Mouse (Mus musculus) small intestine, adult 2 months (tissue): ENCODE results near the gene Gpkow. TPM values are rescaled to one million over a fixed set of nuclear protein-coding genes. Genes with fewer than 3 reads are reported as not detected.

Source experiments
- H3K27ac ChIP-seq: fragments of 200-500 bp; 2 replicates; pipeline ENCODE4 v1.5.1; 2012; ENCODE audit warnings: low read depth, low read length, control low read depth, inconsistent platforms; ENCODE audit not compliant: insufficient read depth
- H3K27me3 ChIP-seq: fragments of 200-500 bp; 2 replicates; pipeline ENCODE4 v1.6.1; 2012; ENCODE audit warnings: mild to moderate bottlenecking, moderate library complexity, low read length, inconsistent platforms; ENCODE audit not compliant: control insufficient read depth, insufficient read depth
- H3K36me3 ChIP-seq: fragments of 200-500 bp; 2 replicates; pipeline ENCODE4 v1.6.1; 2012; ENCODE audit warnings: mild to moderate bottlenecking, low read length, control low read depth, inconsistent platforms; ENCODE audit not compliant: control insufficient read depth, insufficient read depth
- H3K4me1 ChIP-seq: fragments of 200-500 bp; 2 replicates; pipeline ENCODE4 v1.6.1; 2012; ENCODE audit warnings: low read length, inconsistent platforms, mixed read lengths; ENCODE audit not compliant: control insufficient read depth, insufficient read depth, insufficient read length
- H3K4me3 ChIP-seq: fragments of 200-500 bp; 2 replicates; pipeline ENCODE4 v1.5.1; 2012; ENCODE audit warnings: low read depth, mild to moderate bottlenecking, control low read depth, inconsistent platforms, low read length, moderate library complexity
- CTCF ChIP-seq: fragments of 200-500 bp; IDR thresholded peaks from 2 replicates; pipeline ENCODE4 v1.5.1; 2012; ENCODE audit warnings: low read depth, mild to moderate bottlenecking, control low read depth, inconsistent platforms, low read length, moderate library complexity, mixed read lengths; ENCODE audit not compliant: insufficient replicate concordance, insufficient read length; ENCODE audit errors: extremely low read depth
- POLR2A ChIP-seq: fragments of 200-500 bp; IDR thresholded peaks from 2 replicates; pipeline ENCODE4 v1.6.1; 2012; ENCODE audit warnings: low read depth, mild to moderate bottlenecking, control low read depth, inconsistent platforms, low read length, moderate library complexity
- WGBS: fragments of 180-500 bp; shearing (Covaris S2); methylation state at CpG from one replicate; pipeline ENCODE4 v1.1.7; 2018; 5-methylcytosine and 5-hydroxymethylcytosine counted together
- polyA plus RNA-seq: library from polyadenylated mRNA; depleted of rRNA; stranded (reverse); fragments of >200 nt; gene quantifications from 2 replicates; pipeline ENCODE4 v1.2.3, GENCODE M21; 2012

Gene Gpkow
- polyA plus RNA-seq, 1 experiment: 3.6 TPM

GRCm38 (mm10) chrX:7728922-7729265, 32.0 kb downstream of the Gpkow start:
- 18% methylated on average over 4 of the region's 4 CpGs for WGBS
- Histone ChIP-seq H3K36me3 (peaks cover 7% of the 10 kb centered on the region), H3K4me1 (peaks cover 1% of the 10 kb centered on the region; the same call in 1 of the 2 replicates), H3K27ac (no peak overlapping the region), H3K4me3 (peak overlapping the region; percentile 79), H3K27me3 (no peaks in the 10 kb centered on the region)
- TF ChIP-seq CTCF (no peak), POLR2A (no peak)

- TF ChIP-seq CTCF (peak; percentile 48), POLR2A (no peak)
- 0 out of 2 replicates have a peak overlapping the region, but pooled peaks have one; percentile 33 for H3K4me3 ChIP-seq
- H3K27me3 ChIP-seq: no peaks in the 10 kb centered on the region
- H3K27ac ChIP-seq: no peak overlapping the region
- peaks cover 6% of the 10 kb centered on the region; the same call in 1 of the 2 replicates for H3K36me3 ChIP-seq
- 36% methylated on average over 25 of the region's 26 CpGs for WGBS
- peaks cover 8% of the 10 kb centered on the region for H3K4me1 ChIP-seq
These were observed 36.7 kb downstream of the Gpkow start for GRCm38 (mm10) chrX:7733571-7734156.

DNA sequence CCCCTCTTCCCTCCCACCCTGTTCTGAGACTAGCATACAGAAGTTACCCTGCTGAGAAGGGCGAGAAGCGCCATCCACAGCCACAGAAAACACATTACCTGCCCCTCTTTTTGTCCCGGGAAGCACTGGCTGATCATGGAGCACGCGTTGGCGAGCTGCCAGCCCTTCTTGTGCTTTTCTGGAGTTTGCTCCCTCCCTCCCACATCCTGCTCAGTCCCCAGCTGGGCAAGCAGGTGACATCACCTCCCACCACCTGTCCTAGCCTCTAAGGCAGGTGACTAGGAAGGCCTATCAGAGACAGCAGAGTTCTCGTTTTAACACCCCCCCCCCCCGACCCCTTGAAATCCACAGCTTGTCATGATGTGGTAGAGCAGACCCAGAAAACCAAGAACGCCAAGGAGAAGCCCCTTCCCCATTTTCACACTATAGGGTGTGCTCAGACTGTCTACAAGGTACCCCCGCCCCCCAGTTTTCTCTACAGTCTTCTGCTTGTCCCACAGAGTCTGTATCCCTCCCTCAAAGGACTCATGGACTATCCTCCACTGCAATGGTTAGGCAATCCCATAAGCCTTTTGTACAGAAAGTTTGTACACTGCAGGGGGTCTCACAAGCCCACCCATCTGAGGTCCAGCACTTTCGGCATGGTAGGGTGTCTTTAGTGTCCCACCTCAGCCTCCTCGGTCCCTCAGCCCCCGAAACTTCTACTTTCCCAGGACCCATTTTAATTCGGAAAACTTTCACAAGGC, 42.6 kb downstream of the Gpkow start:
- H3K36me3 ChIP-seq: 0 out of 2 replicates have a peak, but pooled peaks cover 3% of the 10 kb centered on the region
- H3K27ac ChIP-seq: peak overlapping the region; percentile 96
- TF ChIP-seq CTCF: no peak
- TF ChIP-seq POLR2A: no peak
- WGBS: 40% methylated on average over 14 of the region's 14 CpGs
- H3K4me3 ChIP-seq: peak overlapping the region; percentile 61
- H3K27me3 ChIP-seq: no peaks in the 10 kb centered on the region
- peaks cover 8% of the 10 kb centered on the region for H3K4me1 ChIP-seq

GRCm38 (mm10) chrX:7740082-7740819, 43.3 kb downstream of the Gpkow start:
- peak overlapping the region; percentile 96 for H3K27ac ChIP-seq
- no peaks in the 10 kb centered on the region for H3K27me3 ChIP-seq
- peak overlapping the region; percentile 61 for H3K4me3 ChIP-seq
- TF ChIP-seq POLR2A (no peak), CTCF (no peak)
- H3K36me3 ChIP-seq: 0 out of 2 replicates have a peak, but pooled peaks cover 1% of the 10 kb centered on the region
- WGBS: 25% methylated on average over 10 of the region's 10 CpGs
- peaks cover 8% of the 10 kb centered on the region for H3K4me1 ChIP-seq

DNA sequence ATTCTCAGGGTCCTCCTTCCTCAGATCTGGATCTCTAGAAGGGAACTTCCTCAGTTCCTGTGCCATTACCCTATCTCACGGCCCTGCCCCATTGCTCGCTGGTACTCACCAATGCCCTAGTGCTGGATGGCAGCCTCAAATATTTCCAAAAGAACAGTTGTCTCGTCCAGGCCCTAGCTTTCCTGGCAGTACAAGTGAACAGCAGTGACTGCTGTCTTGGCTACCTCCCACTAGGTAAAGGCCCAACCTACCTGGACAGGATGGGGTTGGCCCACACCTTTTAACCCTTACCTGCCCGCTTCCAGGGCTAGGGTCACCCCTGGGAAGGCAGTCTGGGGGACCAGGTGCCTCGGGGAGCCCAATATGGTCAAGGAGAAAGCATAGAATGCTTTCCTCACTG, 44.2 kb downstream of the Gpkow start:
- 0 out of 2 replicates have a peak, but pooled peaks cover 1% of the 10 kb centered on the region for H3K36me3 ChIP-seq
- H3K27me3 ChIP-seq: no peaks in the 10 kb centered on the region
- H3K27ac ChIP-seq: peak overlapping the region; percentile 96
- H3K4me1 ChIP-seq: peaks cover 8% of the 10 kb centered on the region
- WGBS: 47% methylated on average over 5 of the region's 5 CpGs
- TF ChIP-seq POLR2A (no peak), CTCF (no peak)
- H3K4me3 ChIP-seq: peak overlapping the region; percentile 56

GRCm38 (mm10) chrX:7743470-7743869, 46.5 kb downstream of the Gpkow start:
- Histone ChIP-seq H3K36me3 (no peaks in the 10 kb centered on the region), H3K4me3 (no peak overlapping the region), H3K27me3 (no peaks in the 10 kb centered on the region), H3K27ac (no peak overlapping the region), H3K4me1 (peaks cover 2% of the 10 kb centered on the region; the same call in 1 of the 2 replicates)
- WGBS: 46% methylated on average over 5 of the region's 5 CpGs
- TF ChIP-seq POLR2A: no peak
- TF ChIP-seq CTCF: peak; percentile 32; the same call in 1 of the 2 replicates
